Mouse (Mus musculus) liver, adult 2 months (tissue): ENCODE results near the gene Slc4a5. TPM values are rescaled to one million over a fixed set of nuclear protein-coding genes. Genes with fewer than 3 reads are reported as not detected.

Experiments used
- DNase-seq: peaks from one replicate; pipeline ENCODE4 v3.0.0-alpha.2; 2011; ENCODE audit warnings: low read depth, low spot score; ENCODE audit errors: extremely low read depth
- H3K27ac ChIP-seq: fragments of 200-500 bp; replicated peaks from 2 replicates; pipeline ENCODE4 v1.5.1; 2012; ENCODE audit warnings: low read depth, mild to moderate bottlenecking, control low read depth, inconsistent platforms, low read length; ENCODE audit not compliant: insufficient read depth
- H3K27me3 ChIP-seq: fragments of 200-500 bp; 2 replicates; pipeline ENCODE4 v1.6.1; 2012; ENCODE audit warnings: mild to moderate bottlenecking, moderate library complexity, low read length, inconsistent platforms; ENCODE audit not compliant: control insufficient read depth, insufficient read depth
- H3K36me3 ChIP-seq: fragments of 200-500 bp; 2 replicates; pipeline ENCODE4 v1.6.1; 2012; ENCODE audit warnings: low read length, inconsistent platforms; ENCODE audit not compliant: control insufficient read depth, insufficient read depth
- H3K4me1 ChIP-seq: fragments of 200-500 bp; 2 replicates; pipeline ENCODE4 v1.6.1; 2011; ENCODE audit warnings: low read length; ENCODE audit not compliant: control insufficient read depth, insufficient read depth
- H3K4me3 ChIP-seq: fragments of 200-500 bp; 2 replicates; pipeline ENCODE4 v1.5.1; 2011; ENCODE audit warnings: low read depth, mild to moderate bottlenecking, control low read depth, low read length, moderate library complexity; ENCODE audit not compliant: insufficient read depth
- H3K79me2 ChIP-seq: fragments of 200-500 bp; 2 replicates; pipeline ENCODE4 v1.6.1; 2012; ENCODE audit warnings: inconsistent platforms, mild to moderate bottlenecking, low read length, moderate library complexity; ENCODE audit not compliant: control insufficient read depth, insufficient read depth
- H3K9ac ChIP-seq: fragments of 200-500 bp; 2 replicates; pipeline ENCODE4 v1.6.1; 2012; ENCODE audit warnings: low read depth, mild to moderate bottlenecking, control low read depth, inconsistent platforms, low read length
- CTCF ChIP-seq: fragments of 200-500 bp; IDR thresholded peaks from 2 replicates; pipeline ENCODE4 v1.5.1; 2011; ENCODE audit warnings: low read depth, low read length, control low read depth
- POLR2A ChIP-seq: fragments of 200-500 bp; IDR thresholded peaks from 2 replicates; pipeline ENCODE4 v1.6.1; 2011; ENCODE audit warnings: low read length, control low read depth; ENCODE audit not compliant: insufficient read depth; ENCODE audit errors: extremely low read depth
- WGBS: fragments of 180-500 bp; shearing (Covaris S2); methylation state at CpG from one replicate; pipeline ENCODE4 v1.1.7; 2018; 5-methylcytosine and 5-hydroxymethylcytosine counted together
- polyA plus RNA-seq: library from polyadenylated mRNA; depleted of rRNA; stranded (reverse); fragments of >200 nt; gene quantifications from 2 replicates; pipeline ENCODE4 v1.2.3, GENCODE M21; 2012
- total RNA-seq: library from RNA; depleted of rRNA; stranded (reverse); fragments of >200 nt; gene quantifications from 2 replicates; pipeline ENCODE4 v1.2.3, GENCODE M21; 2014

The Slc4a5 gene
- total and polyA plus RNA-seq, 2 experiments: under 0.01 to 0.28 TPM

- Histone ChIP-seq H3K4me1 (no peaks in the 10 kb centered on the region), H3K79me2 (no peaks in the 10 kb centered on the region), H3K27ac (no peak overlapping the region), H3K36me3 (no peaks in the 10 kb centered on the region), H3K27me3 (no peaks in the 10 kb centered on the region), H3K9ac (no peak overlapping the region), H3K4me3 (no peak overlapping the region)
- 82% methylated on average over 2 of the region's 2 CpGs for WGBS
- TF ChIP-seq CTCF (no peak), POLR2A (no peak)
- no peak for DNase-seq
Observed at GRCm38 (mm10) chr6:83208050-83208400, 11.6 kb upstream of the Slc4a5 start.

- WGBS: 57% methylated on average over 2 of the region's 2 CpGs
- H3K4me1 ChIP-seq: no peaks in the 10 kb centered on the region
- no peaks in the 10 kb centered on the region for H3K27me3 ChIP-seq
- no peak overlapping the region for H3K4me3 ChIP-seq
- no peak overlapping the region for H3K27ac ChIP-seq
- H3K79me2 ChIP-seq: no peaks in the 10 kb centered on the region
- TF ChIP-seq CTCF (no peak), POLR2A (no peak)
- H3K36me3 ChIP-seq: no peaks in the 10 kb centered on the region
- H3K9ac ChIP-seq: no peak overlapping the region
- DNase-seq: no peak
Observed at GRCm38 (mm10) chr6:83210495-83210894, 9.1 kb upstream of the Slc4a5 start.

GRCm38 (mm10) chr6:83211526-83211925, 8.1 kb upstream of the Slc4a5 start:
- Histone ChIP-seq H3K79me2 (no peaks in the 10 kb centered on the region), H3K27ac (no peak overlapping the region), H3K4me1 (no peaks in the 10 kb centered on the region), H3K9ac (no peak overlapping the region), H3K27me3 (no peaks in the 10 kb centered on the region), H3K36me3 (no peaks in the 10 kb centered on the region), H3K4me3 (no peak overlapping the region)
- DNase-seq: no peak
- TF ChIP-seq CTCF (no peak), POLR2A (no peak)
- 56% methylated on average over 5 of the region's 5 CpGs for WGBS

GRCm38 (mm10) chr6:83215002-83215666, 4.5 kb upstream of the Slc4a5 start:
- no peak overlapping the region for H3K9ac ChIP-seq
- TF ChIP-seq CTCF: peak; percentile 94
- TF ChIP-seq POLR2A: no peak

GRCm38 (mm10) chr6:83231486-83231885, 11.9 kb downstream of the Slc4a5 start:
- no peak overlapping the region for H3K4me3 ChIP-seq
- no peak for TF ChIP-seq POLR2A
- no peak for TF ChIP-seq CTCF
- no peaks in the 10 kb centered on the region for H3K79me2 ChIP-seq
- H3K9ac ChIP-seq: no peak overlapping the region
- 0 out of 2 replicates have a peak, but pooled peaks cover 3% of the 10 kb centered on the region for H3K27me3 ChIP-seq
- 55% methylated on average over 2 of the region's 2 CpGs for WGBS
- peaks cover 4% of the 10 kb centered on the region for H3K4me1 ChIP-seq
- no peaks in the 10 kb centered on the region for H3K36me3 ChIP-seq
- no peak for DNase-seq
- H3K27ac ChIP-seq: no peak overlapping the region

More at GRCm38 (mm10) chr6:83215002-83215666, 4.5 kb upstream of the Slc4a5 start:
- H3K4me3 ChIP-seq: no peak overlapping the region
- WGBS: 18% methylated on average over 7 of the region's 7 CpGs
- H3K36me3 ChIP-seq: no peaks in the 10 kb centered on the region
- no peaks in the 10 kb centered on the region for H3K27me3 ChIP-seq
- H3K27ac ChIP-seq: no peak overlapping the region
- DNase-seq: peak; percentile 22
- H3K4me1 ChIP-seq: no peaks in the 10 kb centered on the region
- H3K79me2 ChIP-seq: no peaks in the 10 kb centered on the region

- Histone ChIP-seq H3K9ac (no peak overlapping the region), H3K27ac (no peak overlapping the region), H3K79me2 (no peaks in the 10 kb centered on the region), H3K36me3 (no peaks in the 10 kb centered on the region), H3K27me3 (0 out of 2 replicates have a peak, but pooled peaks cover 3% of the 10 kb centered on the region), H3K4me1 (peaks cover 4% of the 10 kb centered on the region), H3K4me3 (no peak overlapping the region)
- 84% methylated on average over 4 of the region's 4 CpGs for WGBS
- DNase-seq: no peak
- TF ChIP-seq CTCF (no peak), POLR2A (no peak)
Observed at GRCm38 (mm10) chr6:83233306-83233705, 13.7 kb downstream of the Slc4a5 start.
